Mouse (Mus musculus): ENCODE results near the gene Chchd4.

- TF ChIP-seq GATA1 (IDR thresholded peaks at IDR 0.05; ENCODE audit: low read length) (no peak), TAL1 (IDR thresholded peaks at IDR 0.05; ENCODE audit: low read length) (no peak)
Observed at GRCm38 (mm10) chr6:91483371-91483770, 10.0 kb upstream of the Chchd4 start.
